Mouse (Mus musculus) skeletal muscle tissue, adult 2 months (tissue): Measurements from ENCODE around the gene Lhx6.
A peak's percentile ranks its signal among the peaks of the same experiment; 100 is the strongest.

Source experiments
- DNase-seq: peaks from one replicate; pipeline ENCODE4 v3.0.0-alpha.2; 2012; ENCODE audit warnings: low read depth, low spot score

Gene Lhx6

GRCm38 (mm10) chr2:36093301-36093700 is 11.9 kb downstream of the Lhx6 start:
- DNase-seq: no peak

- DNase-seq: no peak
Observed at GRCm38 (mm10) chr2:36092748-36093147, 12.5 kb downstream of the Lhx6 start.

DNA sequence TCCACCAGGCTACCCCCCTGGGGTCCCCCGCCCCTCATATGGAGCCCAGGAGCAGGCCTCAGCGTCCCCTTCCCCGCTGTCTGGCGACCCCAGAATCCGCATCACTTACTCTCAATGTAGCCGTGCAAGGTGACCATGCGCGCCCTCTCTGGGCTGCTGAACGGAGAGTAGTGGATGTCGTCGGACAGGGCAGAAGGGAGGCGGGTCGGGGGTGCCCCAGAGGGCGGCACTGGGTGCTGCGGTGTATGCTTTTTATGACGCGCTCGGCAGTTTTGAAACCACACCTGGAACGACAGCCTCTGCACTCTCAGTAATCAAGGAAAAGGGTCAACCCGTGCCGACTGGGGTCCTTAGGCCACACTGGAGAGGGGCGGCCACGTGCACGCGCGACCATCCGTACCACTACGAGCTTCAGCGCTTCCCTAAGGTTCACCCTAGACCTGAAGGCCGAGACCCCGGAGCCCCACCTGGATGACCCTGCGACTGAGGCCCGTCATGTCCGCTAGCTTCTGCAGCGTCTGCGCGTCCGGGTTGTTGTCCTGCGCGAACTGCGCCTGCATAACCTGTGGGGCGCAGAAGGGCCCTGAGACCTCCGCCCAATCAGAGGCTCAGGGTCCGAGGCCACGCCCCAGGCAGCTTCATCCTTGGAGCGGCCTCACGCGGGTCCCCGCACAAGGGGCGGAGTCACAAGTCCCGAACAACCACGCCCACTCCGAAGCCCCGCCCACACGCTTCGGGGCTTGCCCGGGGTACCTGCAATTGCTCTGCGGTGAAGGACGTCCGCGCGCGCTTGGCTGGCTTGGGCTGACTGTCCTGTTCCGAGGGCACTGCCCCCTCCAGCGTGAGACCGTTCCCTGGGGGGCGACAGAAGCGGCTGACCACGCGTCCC is 14.1 kb downstream of the Lhx6 start:
- DNase-seq: no peak

DNA sequence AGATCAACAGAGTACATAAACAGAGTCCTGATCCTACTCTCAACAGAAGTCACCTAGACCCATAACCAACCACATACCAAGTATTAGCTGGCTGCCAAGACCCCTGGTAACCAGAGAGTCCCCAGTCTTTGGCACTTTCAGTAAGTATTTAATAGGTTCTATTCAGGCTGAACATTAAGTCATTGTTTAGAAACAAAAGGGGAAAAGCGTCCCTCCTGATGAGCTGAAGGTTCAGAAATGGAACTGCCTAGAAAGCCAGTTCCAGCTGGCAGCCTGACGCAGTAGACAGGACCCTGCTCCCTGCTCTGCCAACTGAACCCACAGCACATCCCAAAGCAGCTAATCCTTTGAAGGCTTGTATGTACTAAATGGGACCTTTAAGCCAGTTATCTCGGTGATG is 16.0 kb downstream of the Lhx6 start:
- no peak for DNase-seq

DNA sequence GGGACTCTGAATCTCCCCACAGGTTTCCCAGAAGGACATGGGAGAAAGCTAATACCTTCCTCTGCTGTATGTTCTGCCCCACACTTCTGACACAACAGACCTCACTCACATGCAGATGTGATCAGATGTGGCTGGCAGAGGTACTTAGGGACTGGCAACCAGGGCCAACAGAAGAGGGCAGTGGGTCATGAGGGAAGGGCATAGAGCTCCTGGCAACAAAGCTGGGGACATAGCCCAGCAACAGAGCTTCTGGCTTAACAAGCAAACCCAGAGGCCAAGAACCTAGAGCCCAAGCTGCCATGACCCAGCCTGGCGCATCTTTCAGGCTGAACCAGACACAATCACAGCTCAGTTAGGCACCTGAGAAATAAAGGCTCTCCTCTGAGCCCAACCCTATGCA is 20.2 kb downstream of the Lhx6 start:
- no peak for DNase-seq

DNA sequence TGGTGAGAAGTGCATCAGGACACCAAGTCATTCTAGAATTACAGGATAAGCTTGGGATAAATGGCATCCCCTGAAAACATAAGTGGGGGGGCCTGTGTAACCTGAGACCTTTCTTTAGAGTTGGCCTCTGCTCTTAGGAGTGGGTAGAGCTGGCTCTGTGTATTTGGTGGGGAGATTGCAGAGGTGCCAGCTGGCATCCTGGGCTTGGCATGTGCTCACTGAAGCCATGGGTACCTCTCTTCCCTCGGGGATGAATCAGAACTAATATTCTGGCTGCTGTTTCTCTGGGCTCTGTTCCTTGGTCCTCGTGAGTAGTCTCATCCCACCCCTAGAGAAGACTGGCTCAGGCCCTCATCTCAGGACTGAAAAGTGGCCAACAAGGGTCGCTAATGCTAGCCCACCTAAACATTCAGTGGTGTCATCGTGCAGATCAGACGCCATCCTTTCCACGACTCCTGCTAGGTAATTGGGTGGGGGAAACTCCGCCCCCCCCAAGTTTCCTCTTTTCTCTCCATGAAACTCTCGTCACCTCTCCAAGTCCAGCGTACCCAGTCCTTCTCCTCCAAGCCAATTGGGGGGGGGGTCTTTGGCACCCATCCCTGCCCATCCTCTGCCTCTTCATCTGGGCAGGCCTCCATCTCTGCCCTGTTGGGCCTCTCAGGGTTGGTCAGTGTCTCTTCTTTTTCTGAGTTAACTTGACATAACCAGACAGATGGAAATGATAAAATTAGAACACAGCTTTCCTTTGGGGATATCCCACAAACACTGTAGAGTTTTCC is 22.2 kb downstream of the Lhx6 start:
- DNase-seq: no peak

- DNase-seq: no peak
Observed at GRCm38 (mm10) chr2:36081446-36081845, 23.8 kb downstream of the Lhx6 start.

DNA sequence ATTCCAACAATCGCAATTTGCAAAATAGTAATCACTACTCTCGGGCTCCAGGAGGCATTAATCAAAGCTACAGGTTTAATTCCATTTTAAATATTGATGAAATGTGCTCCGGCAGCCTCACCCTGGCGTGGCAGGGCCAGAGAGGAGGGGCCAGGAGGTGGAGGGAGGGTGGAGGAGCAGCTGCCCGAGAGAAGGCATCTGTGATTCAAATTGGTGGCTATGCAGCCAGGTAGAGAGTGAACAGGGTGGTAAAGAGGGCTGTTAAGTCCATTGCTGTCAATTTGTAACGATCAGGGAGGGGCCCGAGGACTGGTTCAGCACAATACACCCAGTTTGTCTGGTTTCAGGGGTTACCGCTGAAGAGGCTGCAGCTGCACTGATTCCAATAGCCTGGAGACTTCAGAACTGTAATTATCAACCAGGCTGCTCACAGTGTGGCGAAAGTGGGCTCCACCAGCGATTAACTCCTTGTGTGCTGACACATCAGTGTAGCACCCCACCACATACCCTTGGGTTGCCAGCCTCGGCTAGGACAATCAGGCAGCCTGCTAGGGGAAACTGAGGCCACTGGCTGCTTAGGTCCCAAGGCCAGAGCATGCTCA is 27.9 kb downstream of the Lhx6 start:
- no peak for DNase-seq

- no peak for DNase-seq
Observed at GRCm38 (mm10) chr2:36075210-36075609, 30.0 kb downstream of the Lhx6 start.

DNA sequence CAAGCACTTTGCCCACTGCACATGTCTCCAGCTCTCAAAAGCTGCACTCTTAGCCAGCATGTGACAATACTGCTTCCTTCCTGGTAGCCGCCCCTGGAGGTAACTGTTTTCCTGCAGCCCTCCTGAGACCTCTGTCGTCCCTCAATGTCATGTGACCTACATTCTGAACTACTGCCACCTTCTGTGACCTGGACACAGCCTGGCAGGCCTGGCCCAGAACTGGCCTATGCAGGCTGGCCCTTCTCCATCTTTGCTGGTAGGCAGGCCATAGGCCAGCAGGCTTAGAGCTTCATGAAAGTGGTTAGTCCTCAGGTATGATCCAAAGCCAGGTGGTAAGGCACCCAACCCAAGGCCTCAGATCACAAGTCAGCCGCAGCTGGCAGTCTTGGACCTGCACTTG is 31.4 kb downstream of the Lhx6 start:
- DNase-seq: peak; percentile 3

- no peak for DNase-seq
Observed at GRCm38 (mm10) chr2:36071660-36072305, 33.4 kb downstream of the Lhx6 start.

DNA sequence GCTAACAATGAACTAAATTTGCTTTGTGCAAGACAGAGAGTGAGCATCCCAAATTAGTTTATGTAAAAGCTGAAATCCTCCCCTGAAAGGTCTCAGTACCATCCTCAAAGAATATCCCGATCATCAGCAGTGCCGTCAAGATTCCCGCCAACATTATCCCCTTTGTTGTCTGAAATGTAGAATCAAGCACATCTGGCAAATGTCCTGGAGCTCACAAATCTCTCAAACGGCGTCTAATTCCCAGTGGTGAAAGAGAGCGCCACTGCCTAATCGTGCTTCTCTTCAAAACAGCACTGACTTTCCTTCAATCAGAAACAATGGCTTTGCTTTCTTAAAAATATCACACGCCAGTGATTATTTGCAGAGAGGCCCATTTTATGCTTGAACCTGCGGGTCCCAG is 38.1 kb downstream of the Lhx6 start:
- DNase-seq: no peak

DNA sequence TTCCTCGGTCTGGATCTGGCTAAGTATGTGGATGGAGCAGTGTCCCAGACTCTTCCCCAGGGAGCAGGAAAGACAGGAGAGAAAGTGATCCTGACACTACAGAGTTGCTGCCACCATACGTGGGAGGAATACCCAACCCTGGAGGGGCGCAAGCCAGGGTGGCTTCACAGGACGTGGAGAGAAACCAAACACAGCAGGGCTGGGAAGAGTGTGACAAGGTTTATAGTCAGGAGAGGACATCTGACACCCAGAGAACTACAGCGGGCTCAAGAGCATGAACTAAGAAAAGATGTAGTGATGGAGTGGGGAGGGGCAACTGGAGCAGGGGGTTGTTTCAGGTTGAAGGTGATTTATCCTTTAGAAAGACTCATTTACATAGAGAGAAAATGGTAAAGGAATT is 43.8 kb downstream of the Lhx6 start:
- DNase-seq: no peak

DNA sequence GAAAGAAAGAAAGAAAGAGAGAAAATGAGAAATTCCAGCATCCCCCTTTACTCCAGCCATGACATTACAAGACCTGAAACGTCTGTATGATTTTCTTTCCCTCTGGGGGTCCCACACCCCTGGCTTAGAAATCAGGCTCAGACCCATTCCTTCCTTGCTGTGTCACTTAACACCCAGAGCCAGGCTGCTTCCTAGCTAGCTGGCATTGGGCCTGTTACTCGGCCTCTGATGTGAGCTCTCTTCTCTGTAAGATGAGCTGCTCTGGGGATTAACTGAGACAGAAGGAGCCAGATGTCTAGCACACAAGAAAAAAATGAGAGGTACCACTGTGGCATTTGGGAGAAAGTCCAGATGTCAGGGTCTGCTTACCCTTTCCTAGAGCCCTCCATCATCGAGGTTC is 49.0 kb downstream of the Lhx6 start:
- DNase-seq: peak; percentile 45

- no peak for DNase-seq
Observed at GRCm38 (mm10) chr2:36053249-36053648, 52.0 kb downstream of the Lhx6 start.

- DNase-seq: no peak
Observed at GRCm38 (mm10) chr2:36049567-36049954, 55.6 kb downstream of the Lhx6 start.

DNA sequence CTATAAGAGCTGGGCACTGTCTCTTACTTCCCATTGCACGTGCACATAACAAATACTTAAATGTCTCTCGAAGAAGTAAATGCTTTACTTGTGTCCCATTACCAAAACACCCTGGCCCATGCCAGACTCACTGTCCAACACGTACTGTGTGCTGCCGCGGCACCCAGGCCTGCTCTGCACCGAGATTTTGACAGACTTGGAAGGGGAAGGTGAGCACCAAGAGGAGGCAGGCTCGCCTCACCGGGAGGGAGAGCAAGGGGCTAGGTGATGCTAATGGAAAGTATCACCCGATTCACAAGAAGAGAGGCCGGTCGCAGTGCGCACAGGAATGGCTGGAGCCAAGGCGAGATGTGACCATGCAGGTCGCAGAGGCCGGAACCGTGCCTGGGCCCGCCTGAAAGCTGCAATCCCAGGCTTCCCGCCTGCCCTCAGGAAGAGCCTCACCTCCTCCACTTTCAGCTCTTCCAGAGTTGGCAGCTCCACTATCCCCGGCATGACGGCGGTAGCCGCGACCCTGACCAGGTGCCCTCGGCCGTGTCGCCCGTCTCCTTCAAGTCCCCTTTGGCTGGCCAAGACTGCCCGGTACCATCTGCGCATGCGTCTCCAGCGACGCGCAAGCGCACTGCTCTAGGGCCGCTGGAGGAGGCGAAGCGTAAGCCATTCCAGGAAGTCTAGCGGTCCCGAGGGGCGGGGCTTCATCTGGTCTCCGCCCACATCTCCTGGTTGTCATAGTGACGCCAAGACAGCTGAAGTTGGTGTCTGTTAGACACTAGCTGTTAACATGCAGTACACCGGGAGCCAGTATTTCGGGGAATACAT is 56.3 kb downstream of the Lhx6 start, which contains the start of the genes Ndufa8 and Morn5:
Gene Ndufa8 (minus strand): TSS at position 659 of the 819 bp plus-strand sequence.
Gene Morn5 (plus strand): TSS at position 711 of the 819 bp plus-strand sequence.
- DNase-seq: peak; percentile 99

GRCm38 (mm10) chr2:36048164-36048563 is 57.0 kb downstream of the Lhx6 start:
- no peak for DNase-seq

GRCm38 (mm10) chr2:36040872-36041271 is 64.3 kb downstream of the Lhx6 start:
- no peak for DNase-seq

DNA sequence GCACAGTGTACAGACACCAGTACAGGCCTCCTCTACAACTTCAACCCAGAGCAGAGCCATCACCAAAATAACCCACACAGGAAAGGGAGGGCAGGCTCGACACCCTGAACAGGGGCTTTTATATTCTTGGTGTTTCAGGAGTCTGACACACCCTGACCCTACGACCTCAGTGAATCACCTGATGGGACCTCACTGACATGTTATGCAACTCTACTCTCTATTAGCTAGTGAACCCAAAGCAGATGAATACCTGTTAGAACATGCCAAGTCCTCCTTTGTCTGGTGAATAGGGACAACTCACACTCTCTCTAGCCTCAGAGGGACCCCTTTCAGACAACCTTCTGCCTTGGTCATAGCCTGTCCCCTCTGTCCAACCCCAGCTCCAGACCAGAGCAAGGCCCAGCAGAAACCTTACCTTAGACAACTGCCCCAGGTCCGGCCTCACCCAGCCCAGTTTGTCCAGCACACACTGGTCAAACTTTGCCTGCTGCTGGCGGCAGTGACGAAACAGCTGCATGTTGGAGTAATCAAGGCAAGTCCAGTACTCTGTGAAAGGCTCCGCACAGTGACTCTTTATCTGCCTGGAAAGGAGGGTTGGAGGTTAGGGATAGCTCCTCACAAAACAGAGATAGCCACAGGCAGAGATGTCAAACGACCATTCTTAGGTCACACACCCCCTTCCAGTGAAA is 65.8 kb downstream of the Lhx6 start:
- DNase-seq: no peak
